Mouse (Mus musculus) midbrain, embryonic 10.5 days (tissue): ENCODE measurements around the gene Tmem167b. TPM values are rescaled to one million over a fixed set of nuclear protein-coding genes. Genes with fewer than 3 reads are reported as not detected.
A peak's percentile ranks its signal among the peaks of the same experiment; 100 is the strongest.
"Not testable (repeated sequence)": the region's sequence is repeated elsewhere in the genome, so short reads cannot be mapped to it uniquely, and the experiment has no call there.

Experiments used
- DNase-seq: peaks from one replicate; pipeline ENCODE4 v3.0.0-alpha.2; 2017; ENCODE audit warnings: low spot score
- H3K27ac ChIP-seq: fragments of 300-500 bp; sonication (generic); replicated peaks from 2 replicates; pipeline ENCODE4 v1.5.1; 2016; ENCODE audit warnings: mild to moderate bottlenecking
- H3K27me3 ChIP-seq: fragments of 300-500 bp; sonication (generic); 2 replicates; pipeline ENCODE4 v1.6.1; 2016; ENCODE audit warnings: low read depth, mild to moderate bottlenecking; ENCODE audit not compliant: poor library complexity, severe bottlenecking
- H3K36me3 ChIP-seq: fragments of 300-500 bp; sonication (generic); 2 replicates; pipeline ENCODE4 v1.6.1; 2016; ENCODE audit warnings: mild to moderate bottlenecking, moderate library complexity
- H3K4me1 ChIP-seq: fragments of 300-500 bp; sonication (generic); 2 replicates; pipeline ENCODE4 v1.6.1; 2016
- H3K4me3 ChIP-seq: fragments of 300-500 bp; sonication (generic); 2 replicates; pipeline ENCODE4 v1.5.1; 2016; ENCODE audit warnings: mild to moderate bottlenecking, moderate library complexity
- H3K9me3 ChIP-seq: fragments of 300-500 bp; sonication (generic); replicated peaks from 2 replicates; pipeline ENCODE4 v1.6.1; 2016; ENCODE audit warnings: mild to moderate bottlenecking
- WGBS: fragments of 180-500 bp; shearing (Covaris S2); methylation state at CpG from one replicate; pipeline ENCODE4 v1.1.7; 2016; 5-methylcytosine and 5-hydroxymethylcytosine counted together
- polyA plus RNA-seq: library from polyadenylated mRNA; unstranded; fragments of >200 nt; fragmentation: Nextera tagmentation; extraction: Ambion mirVana; gene quantifications from 2 replicates; pipeline ENCODE4 v1.2.1, GENCODE M21; 2016

Tmem167b gene
- 38.6 and 50.8 TPM in 2 replicates for polyA plus RNA-seq

DNA sequence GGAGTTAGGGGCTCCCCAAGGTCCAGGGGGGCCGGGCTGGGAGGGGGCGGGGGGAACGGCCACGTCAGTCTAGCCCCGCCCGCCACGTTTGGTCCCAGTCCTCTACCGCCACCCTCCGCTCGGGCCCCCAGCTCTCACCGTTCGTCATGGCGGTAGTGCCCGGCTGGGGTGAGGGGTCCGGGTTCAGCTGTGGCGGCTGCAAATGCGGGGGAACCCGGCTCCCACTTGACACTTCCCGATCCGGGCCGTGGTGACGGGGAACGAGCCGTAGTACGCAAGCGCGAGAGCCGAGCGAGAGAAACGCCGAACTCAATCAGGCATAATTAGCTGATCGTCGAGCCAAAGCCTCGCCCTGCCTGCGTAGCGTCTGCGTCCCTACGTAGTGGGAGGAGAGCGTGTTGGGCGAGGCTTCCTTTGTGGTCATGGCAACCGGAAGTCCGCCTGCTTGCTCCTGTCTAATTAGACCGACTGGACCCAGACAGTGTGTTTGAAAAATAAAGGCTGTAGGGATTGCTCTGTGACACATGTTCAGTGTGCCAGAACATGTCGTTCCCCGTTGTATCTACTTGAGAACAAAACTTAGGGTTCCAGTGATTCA is at the start of gene Tmem167b:
Gene Tmem167b, minus strand, starts transcription at position 334 of the 598 bp plus-strand sequence.
- Histone ChIP-seq H3K9me3 (no peaks in the 10 kb centered on the region), H3K4me3 (peak within 1 kb of the TSS; percentile 94), H3K27me3 (no peaks in the 10 kb centered on the region), H3K27ac (peak within 1 kb of the TSS; percentile 88), H3K4me1 (peaks cover 26% of the 10 kb centered on the region), H3K36me3 (peaks cover 32% of the 10 kb centered on the region)
- under 1% methylated on average over 45 of the region's 45 CpGs for WGBS
- peak; percentile 97 for DNase-seq

DNA sequence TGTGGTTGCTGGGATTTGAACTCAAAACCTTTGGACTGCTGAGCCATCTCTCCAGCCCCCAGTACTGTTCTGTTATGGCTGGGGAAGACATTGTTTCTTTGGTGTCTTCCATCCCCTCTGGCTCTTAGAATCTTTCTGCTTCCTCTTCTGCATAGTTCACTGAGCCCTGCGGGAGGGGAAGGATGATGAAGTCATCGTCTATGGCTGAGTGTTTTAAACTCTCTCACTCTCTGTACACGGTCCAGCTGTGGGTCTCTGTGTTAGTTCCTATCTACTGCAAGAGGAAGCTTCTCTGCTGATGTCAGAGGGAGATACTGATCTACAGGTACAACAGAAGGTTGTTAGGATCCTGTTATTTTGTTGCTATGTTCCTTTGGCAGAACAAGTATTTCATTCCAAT is 46.6 kb upstream of the Tmem167b start:
- no peak for DNase-seq
- H3K36me3 ChIP-seq: peaks cover 27% of the 10 kb centered on the region
- no peak overlapping the region for H3K4me3 ChIP-seq
- WGBS: 82% methylated on average over 3 of the region's 3 CpGs
- H3K9me3 ChIP-seq: no peaks in the 10 kb centered on the region
- H3K4me1 ChIP-seq: no peaks in the 10 kb centered on the region
- H3K27me3 ChIP-seq: no peaks in the 10 kb centered on the region
- H3K27ac ChIP-seq: no peak overlapping the region

DNA sequence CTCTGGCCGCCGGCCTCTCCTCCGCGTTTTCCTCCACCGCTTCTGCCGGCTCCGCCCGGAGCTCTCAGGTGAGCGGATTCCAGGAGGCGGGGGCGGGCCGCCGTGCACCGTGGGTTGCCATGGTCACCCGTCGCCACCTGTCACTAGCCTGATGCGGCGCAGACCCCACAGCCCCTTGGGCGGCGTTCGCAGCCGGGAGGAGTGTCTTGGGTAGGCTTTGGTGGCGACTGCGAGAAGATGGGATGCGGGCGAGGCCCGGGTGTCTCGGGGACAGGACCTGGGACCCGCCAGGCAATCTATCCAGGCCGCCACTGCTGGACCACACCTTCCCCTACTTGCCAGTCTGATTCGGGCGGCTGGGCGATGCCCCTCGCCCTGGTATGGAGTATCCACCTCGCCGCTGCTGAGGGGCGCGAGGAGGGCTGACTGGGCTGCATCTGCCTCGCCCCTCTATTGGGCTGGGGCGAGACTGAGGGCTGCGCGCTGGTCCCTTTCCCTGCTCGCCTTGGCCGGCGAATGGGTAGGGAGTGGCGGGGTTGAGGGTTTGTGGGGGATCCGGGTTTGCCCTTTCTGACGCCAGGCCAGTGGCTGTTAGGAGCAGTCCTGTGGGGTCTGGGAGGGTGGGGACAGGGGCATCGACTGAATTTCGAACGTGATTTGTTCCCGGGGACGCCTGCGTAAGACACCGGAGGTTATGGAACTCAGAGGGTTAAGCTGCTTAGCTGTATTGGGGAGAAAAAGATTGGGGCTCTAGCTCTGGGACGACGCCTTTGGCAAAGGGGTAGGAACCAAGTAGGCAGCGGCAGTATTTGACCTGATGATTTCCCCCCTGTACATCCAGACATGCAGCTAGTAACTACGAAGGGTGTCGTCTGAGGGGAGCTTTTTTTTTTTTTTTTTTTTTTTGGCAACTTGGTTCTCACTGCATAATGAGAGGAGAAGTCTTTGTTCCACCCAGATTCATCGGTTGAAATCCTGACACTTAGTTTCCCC is 29.6 kb upstream of the Tmem167b start:
- under 1% methylated on average over 61 of the region's 61 CpGs for WGBS

DNA sequence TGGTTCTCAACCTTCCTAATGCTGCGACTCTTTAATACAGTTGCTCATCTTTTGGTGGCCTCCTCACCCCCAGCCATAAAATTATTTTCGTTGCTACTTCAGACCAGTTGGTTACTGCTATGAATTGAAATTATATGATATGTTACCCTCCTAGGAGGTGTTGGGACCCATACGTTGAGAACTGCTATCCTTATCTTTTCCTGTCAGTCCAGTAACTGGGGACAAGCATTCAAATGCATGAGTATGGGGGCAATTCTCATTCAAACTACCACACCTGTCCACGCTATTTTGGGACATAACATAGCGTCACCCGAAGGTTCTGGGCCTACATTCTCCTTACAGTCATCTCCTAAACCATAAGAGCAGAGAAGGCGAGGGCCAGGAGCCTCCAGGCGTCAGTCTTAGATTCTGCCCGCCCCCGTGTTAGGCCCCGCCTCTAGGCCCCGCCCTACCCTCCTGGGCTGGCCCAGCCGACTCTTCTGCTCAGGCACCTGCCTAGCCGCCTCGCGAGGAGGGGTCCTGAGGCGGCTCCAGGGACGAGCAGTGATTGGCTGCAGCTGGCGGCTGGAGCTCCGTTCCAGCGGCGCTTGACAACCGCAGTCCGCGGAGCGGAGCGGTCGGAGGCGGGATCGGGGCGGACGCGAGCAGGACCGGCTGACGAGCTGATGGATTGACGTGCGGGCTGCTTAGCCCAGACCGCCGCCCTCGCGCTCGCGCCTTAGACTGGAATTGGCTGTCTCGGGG is 28.7 kb upstream of the Tmem167b start, which contains the start of gene Wdr47:
Gene Wdr47, plus strand, starts transcription at position 494 of the 744 bp plus-strand sequence.
- 5% methylated on average over 44 of the region's 44 CpGs for WGBS
- peak within 1 kb of the TSS; percentile 99 for H3K4me3 ChIP-seq
- peaks cover 30% of the 10 kb centered on the region for H3K4me1 ChIP-seq
- H3K27me3 ChIP-seq: no peaks in the 10 kb centered on the region
- H3K9me3 ChIP-seq: no peaks in the 10 kb centered on the region
- DNase-seq: peak; percentile 97
- H3K27ac ChIP-seq: peak within 1 kb of the TSS; percentile 92
- H3K36me3 ChIP-seq: no peaks in the 10 kb centered on the region

More for the DNA sequence above, 29.6 kb upstream of the Tmem167b start:
- H3K4me3 ChIP-seq: peak overlapping the region; percentile 99
- H3K36me3 ChIP-seq: no peaks in the 10 kb centered on the region
- no peaks in the 10 kb centered on the region for H3K27me3 ChIP-seq
- peak overlapping the region; percentile 92 for H3K27ac ChIP-seq
- no peak for DNase-seq
- H3K4me1 ChIP-seq: peaks cover 30% of the 10 kb centered on the region
- no peaks in the 10 kb centered on the region for H3K9me3 ChIP-seq

DNA sequence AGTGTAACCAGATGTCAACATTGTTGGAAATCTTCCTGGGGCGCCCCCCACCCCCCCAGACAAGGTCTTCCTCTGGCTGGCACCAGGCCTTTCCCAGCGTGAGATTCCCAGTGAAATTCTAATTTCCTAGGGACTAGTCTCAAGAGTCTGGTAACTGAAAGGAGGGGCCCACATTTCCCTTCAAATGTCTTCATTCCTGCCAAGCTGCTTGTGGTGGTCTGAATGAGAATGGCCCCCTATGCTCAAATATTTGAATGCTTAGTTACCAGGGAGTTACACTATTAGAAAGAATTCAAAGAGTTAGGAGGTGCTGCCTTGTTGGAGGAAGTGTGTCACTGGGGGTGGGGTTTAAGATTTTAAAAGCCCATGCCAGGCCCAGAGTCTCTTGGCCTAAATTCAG is 26.2 kb upstream of the Tmem167b start:
- no peaks in the 10 kb centered on the region for H3K27me3 ChIP-seq
- peaks cover 4% of the 10 kb centered on the region for H3K36me3 ChIP-seq
- H3K9me3 ChIP-seq: no peaks in the 10 kb centered on the region
- 31% methylated on average over 2 of the region's 2 CpGs for WGBS
- H3K4me3 ChIP-seq: no peak overlapping the region
- H3K4me1 ChIP-seq: peaks cover 27% of the 10 kb centered on the region
- DNase-seq: no peak
- no peak overlapping the region for H3K27ac ChIP-seq

DNA sequence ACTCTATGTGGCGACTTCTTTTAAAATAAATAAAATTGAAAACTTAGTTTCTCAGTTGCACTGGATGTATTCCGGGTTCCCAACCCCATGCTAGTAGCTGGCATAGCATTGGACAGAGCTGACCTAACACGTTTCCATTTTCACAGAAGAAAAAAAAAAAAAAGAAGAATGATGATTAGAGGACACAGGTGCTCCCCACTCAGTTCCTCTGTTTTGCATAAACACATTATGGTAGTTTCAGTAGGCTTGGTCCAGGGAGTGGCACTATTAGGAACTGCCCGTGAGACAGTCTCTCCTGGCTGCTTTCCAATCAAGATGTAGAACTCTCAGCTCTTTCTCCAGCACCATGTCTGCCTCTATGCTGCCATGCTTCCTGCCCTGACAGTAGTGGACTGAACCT is 22.3 kb upstream of the Tmem167b start:
- 92% methylated on average over 4 of the region's 4 CpGs for WGBS
- H3K4me3 ChIP-seq: no peak overlapping the region
- peaks cover 31% of the 10 kb centered on the region for H3K36me3 ChIP-seq
- H3K27ac ChIP-seq: no peak overlapping the region
- H3K9me3 ChIP-seq: no peaks in the 10 kb centered on the region
- no peaks in the 10 kb centered on the region for H3K27me3 ChIP-seq
- no peak for DNase-seq
- peaks cover 3% of the 10 kb centered on the region for H3K4me1 ChIP-seq

DNA sequence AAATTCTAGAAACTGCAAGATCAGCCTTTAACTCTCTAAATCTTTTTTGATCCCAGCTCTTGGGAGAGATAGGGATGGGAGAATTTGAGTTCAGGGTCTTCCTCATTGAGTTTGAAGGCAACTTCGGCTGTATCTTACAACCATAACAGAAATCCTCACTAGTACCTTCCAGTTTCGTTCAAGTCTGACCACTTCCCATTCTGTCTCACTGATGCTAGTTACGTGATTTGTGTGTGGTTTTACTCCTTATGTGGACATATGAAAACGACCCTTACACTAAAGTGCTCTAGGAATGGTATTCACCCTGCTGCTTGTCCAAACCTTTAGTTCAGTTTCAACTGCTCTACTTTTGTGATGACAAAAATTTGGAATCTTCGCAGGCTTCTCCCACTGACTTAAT is 11.8 kb upstream of the Tmem167b start:
- Histone ChIP-seq H3K36me3 (peaks cover 40% of the 10 kb centered on the region), H3K4me3 (peak overlapping the region; percentile 82; the same call in 1 of the 2 replicates)
- WGBS: 92% methylated on average over 5 of the region's 5 CpGs

DNA sequence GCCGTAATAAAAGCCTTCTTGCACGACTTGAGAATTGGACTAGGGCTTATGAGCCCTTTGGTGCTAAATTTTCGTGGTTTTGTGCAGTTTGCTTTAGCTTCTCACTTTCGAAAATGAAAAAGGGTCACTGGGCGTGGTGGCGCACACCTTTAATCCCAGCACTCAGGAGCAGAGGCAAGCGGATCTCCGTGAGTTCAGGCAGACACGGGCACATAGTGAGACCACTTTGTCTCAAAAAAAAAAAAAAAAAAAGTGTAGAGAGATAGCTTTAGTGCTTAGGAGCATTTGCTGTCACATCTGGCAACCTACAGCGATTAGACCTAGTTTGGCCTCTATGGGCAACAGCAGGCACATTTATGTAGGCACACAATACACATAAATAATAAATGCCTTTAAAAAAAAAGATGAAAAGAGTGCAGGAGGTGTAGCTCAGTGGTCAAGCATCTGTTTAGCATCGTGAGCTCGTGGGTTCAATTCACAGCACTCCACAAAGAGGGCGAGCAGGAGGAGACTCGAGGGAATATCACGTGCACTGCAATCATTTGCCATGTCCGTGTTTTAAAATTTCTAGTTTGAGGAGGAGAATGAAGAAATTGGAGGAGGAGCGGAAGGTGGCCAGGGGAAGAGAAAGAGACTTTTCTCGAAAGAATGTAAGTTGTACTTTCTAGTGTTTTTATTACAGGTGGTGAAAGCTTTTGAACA is 10.2 kb upstream of the Tmem167b start:
- Histone ChIP-seq H3K27me3 (no peaks in the 10 kb centered on the region), H3K4me1 (peaks cover 51% of the 10 kb centered on the region), H3K36me3 (peaks cover 24% of the 10 kb centered on the region), H3K9me3 (no peaks in the 10 kb centered on the region), H3K27ac (peak overlapping the region; percentile 90), H3K4me3 (peak overlapping the region; percentile 82)
- 59% methylated on average over 18 of the region's 18 CpGs for WGBS
- no peak for DNase-seq

More for the DNA sequence above, 11.8 kb upstream of the Tmem167b start:
- no peaks in the 10 kb centered on the region for H3K27me3 ChIP-seq
- peaks cover 35% of the 10 kb centered on the region for H3K4me1 ChIP-seq
- H3K27ac ChIP-seq: no peak overlapping the region
- no peak for DNase-seq
- no peaks in the 10 kb centered on the region for H3K9me3 ChIP-seq

DNA sequence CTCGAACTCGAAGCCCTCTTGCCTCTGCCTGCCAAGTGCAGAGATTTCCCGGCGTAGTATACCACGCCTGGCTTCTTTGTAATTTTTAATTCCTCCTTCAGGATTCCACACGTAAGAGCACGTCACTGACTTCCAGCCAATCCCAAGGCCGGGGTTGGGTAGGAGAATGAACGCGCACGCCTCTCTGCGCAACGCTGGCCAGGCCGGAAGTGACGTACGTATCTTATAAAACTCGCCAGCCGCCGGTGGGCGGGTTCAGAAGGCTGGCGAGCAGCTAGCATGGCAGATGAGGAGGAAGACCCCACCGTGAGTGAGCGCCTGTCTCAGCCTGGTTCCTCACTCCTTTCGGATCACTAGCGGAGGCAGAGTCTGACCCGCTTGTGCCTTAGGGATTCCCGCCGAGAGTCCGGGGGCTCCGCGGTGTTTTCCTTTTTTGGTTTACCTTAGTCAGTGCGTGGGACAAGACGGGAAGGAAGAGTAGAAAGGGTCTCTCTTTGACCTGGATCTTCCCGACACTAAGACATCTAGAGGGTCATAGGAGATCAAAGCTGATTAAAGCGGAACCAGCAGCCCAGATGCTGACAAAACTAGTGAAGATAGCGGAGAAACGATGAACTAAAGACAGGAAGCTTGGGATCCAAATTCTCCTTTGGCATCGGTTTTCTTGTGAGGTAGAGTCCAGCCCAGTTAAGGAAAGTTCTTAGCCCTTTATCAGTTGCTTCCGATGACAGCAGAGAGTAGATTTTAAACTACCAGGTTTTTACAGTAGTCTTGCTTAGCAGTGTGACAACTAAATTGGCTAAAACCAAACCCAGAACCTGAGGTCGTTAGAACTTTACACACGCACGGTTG is 9.4 kb upstream of the Tmem167b start, which contains the start of gene Taf13:
Gene Taf13, plus strand, starts transcription at position 256 of the 852 bp plus-strand sequence.
- Histone ChIP-seq H3K4me1 (peaks cover 55% of the 10 kb centered on the region), H3K9me3 (no peaks in the 10 kb centered on the region), H3K4me3 (peak within 1 kb of the TSS; percentile 82), H3K27ac (peak within 1 kb of the TSS; percentile 90), H3K27me3 (no peaks in the 10 kb centered on the region), H3K36me3 (peaks cover 17% of the 10 kb centered on the region)
- WGBS: 2% methylated on average over 42 of the region's 42 CpGs
- peak; percentile 97 for DNase-seq

DNA sequence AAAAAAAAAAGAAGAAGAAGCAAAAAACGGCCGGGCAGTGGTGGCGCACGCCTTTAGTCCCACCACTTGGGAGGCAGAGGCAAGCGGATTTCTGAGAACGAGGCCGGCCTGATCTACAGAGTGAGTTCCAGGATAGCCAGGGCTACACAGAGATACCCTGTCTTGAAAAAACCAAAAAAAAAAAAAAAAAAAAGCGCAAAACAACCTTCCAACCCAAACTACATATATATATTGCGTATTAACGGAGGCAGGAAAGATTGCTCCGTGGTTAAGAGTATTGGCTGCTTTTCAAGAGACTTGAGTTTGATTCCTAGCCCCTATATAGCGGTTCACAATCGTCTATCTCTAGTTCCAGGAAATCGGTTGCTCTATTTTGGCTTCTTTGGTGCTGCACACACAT is 8.5 kb upstream of the Tmem167b start:
- 88% methylated on average over 14 of the region's 14 CpGs for WGBS
- H3K27ac ChIP-seq: no peak overlapping the region
- H3K27me3 ChIP-seq: no peaks in the 10 kb centered on the region
- peaks cover 8% of the 10 kb centered on the region; the same call in 1 of the 2 replicates for H3K36me3 ChIP-seq
- peak overlapping the region; percentile 82 for H3K4me3 ChIP-seq
- peaks cover 55% of the 10 kb centered on the region for H3K4me1 ChIP-seq
- no peak for DNase-seq
- H3K9me3 ChIP-seq: no peaks in the 10 kb centered on the region

DNA sequence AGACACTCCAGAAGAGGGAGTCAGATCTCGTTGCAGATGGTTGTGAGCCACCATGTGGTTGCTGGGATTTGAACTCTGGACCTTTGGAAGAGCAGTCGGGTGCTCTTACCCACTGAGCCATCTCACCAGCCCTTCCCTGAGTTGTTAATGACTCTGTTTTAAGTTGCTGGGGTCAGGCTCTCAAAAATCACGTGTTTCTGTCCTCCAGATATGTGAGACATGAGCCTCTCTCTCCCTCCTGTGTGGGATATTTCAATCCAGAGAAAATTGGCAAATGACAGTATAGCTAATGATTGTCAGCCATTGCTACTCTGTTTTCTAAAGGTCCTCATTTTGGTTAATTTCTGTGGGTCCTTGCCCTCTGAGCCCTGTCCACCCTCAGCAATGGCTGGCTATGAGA is 7.4 kb upstream of the Tmem167b start:
- not testable (repeated sequence) for H3K27me3 ChIP-seq, H3K4me3 ChIP-seq, DNase-seq, H3K36me3 ChIP-seq, H3K9me3 ChIP-seq
- WGBS: 66% methylated on average over 3 of the region's 3 CpGs
- Histone ChIP-seq H3K27ac (peak overlapping the region; percentile 86), H3K4me1 (peaks cover 51% of the 10 kb centered on the region)
